Comparison of ENCODE assay signal across 8 mouse cellular contexts in genomic region chr8:116731976-116732683, GRCm38 (mm10). TPM values are rescaled to one million over a fixed set of nuclear protein-coding genes. Genes with fewer than 3 reads are reported as not detected.
A peak's percentile ranks its signal among the peaks of the same experiment; 100 is the strongest.
DNase-seq lines count a peak whose midpoint lies in the region; ATAC-seq lines count a peak whose summit lies in the region.

No protein-coding gene starts in this region.

- peaks cover 6% of the 10 kb centered on the region; the same call in 1 of the 2 replicates for H3K36me3 ChIP-seq in embryonic facial prominence, embryonic 13.5 days
- H3K36me3 ChIP-seq in hindbrain, embryonic 13.5 days, result peaks cover 9% of the 10 kb centered on the region
- H3K36me3 ChIP-seq in liver, embryonic 11.5 days (ENCODE audit: control insufficient read depth, insufficient read depth, low read length), result peaks cover 4% of the 10 kb centered on the region; the same call in 1 of the 2 replicates
- H3K36me3 ChIP-seq in midbrain, embryonic 15.5 days (replicated peaks), result peaks cover 4% of the 10 kb centered on the region; the same call in 1 of the 2 replicates

- 1% methylated on average over 39 of the region's 46 CpGs for WGBS in embryonic facial prominence, embryonic 13.5 days
- 3% methylated on average over 26 of the region's 46 CpGs for WGBS in hindbrain, embryonic 13.5 days
- WGBS in liver, embryonic 11.5 days, result 4% methylated on average over 23 of the region's 46 CpGs
- WGBS in midbrain, embryonic 15.5 days, result 2% methylated on average over 34 of the region's 46 CpGs

- ATAC-seq in embryonic facial prominence, embryonic 13.5 days (ENCODE audit: insufficient number of reproducible peaks, insufficient read depth, low FRiP score, low TSS enrichment, low read depth), result peak; percentile 71
- ATAC-seq in hindbrain, embryonic 13.5 days (ENCODE audit: low FRiP score), result peak; percentile 65
- ATAC-seq in liver, embryonic 11.5 days (replicated peaks; ENCODE audit: low FRiP score), result peak; percentile 58
- peak; percentile 80 for ATAC-seq in midbrain, embryonic 15.5 days (replicated peaks)

- peak overlapping the region; percentile 83 for H3K9ac ChIP-seq in embryonic facial prominence, embryonic 13.5 days
- H3K9ac ChIP-seq in hindbrain, embryonic 13.5 days, result peak overlapping the region; percentile 87
- H3K9ac ChIP-seq in liver, embryonic 11.5 days (ENCODE audit: low read depth, low read length), result peak overlapping the region; percentile 61
- peak overlapping the region; percentile 73 for H3K9ac ChIP-seq in midbrain, embryonic 15.5 days

- peak; percentile 7 for DNase-seq in kidney, adult 11 months
- DNase-seq in kidney, postnatal 14 days, result no peak
- peak; percentile 75 for DNase-seq in adrenal gland, postnatal 10 days
- no peak for DNase-seq in liver, embryonic 11.5 days (ENCODE audit: low spot score)
- DNase-seq in layer of hippocampus, postnatal 36 days, result no peak

- peaks cover 8% of the 10 kb centered on the region; the same call in 1 of the 2 replicates for H3K4me1 ChIP-seq in embryonic facial prominence, embryonic 13.5 days
- H3K4me1 ChIP-seq in hindbrain, embryonic 13.5 days (replicated peaks), result peaks cover 9% of the 10 kb centered on the region
- H3K4me1 ChIP-seq in liver, embryonic 11.5 days (replicated peaks; ENCODE audit: control insufficient read depth, insufficient read depth, low read length), result peaks cover 5% of the 10 kb centered on the region; the same call in 1 of the 2 replicates
- peaks cover 11% of the 10 kb centered on the region for H3K4me1 ChIP-seq in midbrain, embryonic 15.5 days

- peak overlapping the region; percentile 76 for H3K4me3 ChIP-seq in embryonic facial prominence, embryonic 13.5 days
- peak overlapping the region; percentile 74 for H3K4me3 ChIP-seq in hindbrain, embryonic 13.5 days
- H3K4me3 ChIP-seq in liver, embryonic 11.5 days (ENCODE audit: low read depth, low read length), result peak overlapping the region; percentile 62
- H3K4me3 ChIP-seq in midbrain, embryonic 15.5 days, result peak overlapping the region; percentile 83

- peak overlapping the region; percentile 91 for H3K27ac ChIP-seq in embryonic facial prominence, embryonic 13.5 days
- peak overlapping the region; percentile 93 for H3K27ac ChIP-seq in hindbrain, embryonic 13.5 days
- H3K27ac ChIP-seq in liver, embryonic 11.5 days (ENCODE audit: low read depth, low read length), result peak overlapping the region; percentile 5; the same call in 1 of the 2 replicates
- peak overlapping the region; percentile 86 for H3K27ac ChIP-seq in midbrain, embryonic 15.5 days

- H3K4me2 ChIP-seq in embryonic facial prominence, embryonic 13.5 days, result peak overlapping the region; percentile 79
- peak overlapping the region; percentile 80 for H3K4me2 ChIP-seq in hindbrain, embryonic 13.5 days
- peak overlapping the region; percentile 86 for H3K4me2 ChIP-seq in liver, embryonic 11.5 days
- peak overlapping the region; percentile 87 for H3K4me2 ChIP-seq in midbrain, embryonic 15.5 days

- H3K9me3 ChIP-seq in embryonic facial prominence, embryonic 13.5 days, result peaks cover 7% of the 10 kb centered on the region; the same call in 1 of the 2 replicates
- peaks cover 10% of the 10 kb centered on the region; the same call in 1 of the 2 replicates for H3K9me3 ChIP-seq in hindbrain, embryonic 13.5 days
- peaks cover 4% of the 10 kb centered on the region; the same call in 1 of the 2 replicates for H3K9me3 ChIP-seq in liver, embryonic 11.5 days (ENCODE audit: control insufficient read depth, low read length)
- H3K9me3 ChIP-seq in midbrain, embryonic 15.5 days, result peaks cover 5% of the 10 kb centered on the region; the same call in 1 of the 2 replicates

- H3K27me3 ChIP-seq in embryonic facial prominence, embryonic 13.5 days, result peaks cover 27% of the 10 kb centered on the region
- peaks cover 16% of the 10 kb centered on the region for H3K27me3 ChIP-seq in hindbrain, embryonic 13.5 days
- H3K27me3 ChIP-seq in liver, embryonic 11.5 days (replicated peaks; ENCODE audit: control insufficient read depth, insufficient read depth, low read length), result no peaks in the 10 kb centered on the region
- peaks cover 16% of the 10 kb centered on the region for H3K27me3 ChIP-seq in midbrain, embryonic 15.5 days (replicated peaks)

RNA-seq across cellular contexts. Expression of gene Cdyl2, which starts 0.7 kb away (rescaled TPM):
- total RNA-seq in adrenal gland, postnatal 10 days (2021), result 1 to 10 TPM; 7.8 to 7.9 TPM
- 9.1 and 10.3 TPM in 2 replicates for polyA plus RNA-seq in embryonic facial prominence, embryonic 13.5 days (2015; fragmentation: Nextera tagmentation; extraction: Ambion mirVana)
- 9.4 and 10.9 TPM in 2 replicates for polyA plus RNA-seq in hindbrain, embryonic 13.5 days (2015; fragmentation: Nextera tagmentation; extraction: Ambion mirVana)
- 6.3 and 7.9 TPM in 2 replicates for polyA plus RNA-seq in liver, embryonic 11.5 days (2014; fragmentation: Nextera tagmentation; extraction: Ambion mirVana)
- 11.5 and 12.8 TPM in 2 replicates for polyA plus RNA-seq in midbrain, embryonic 15.5 days (2015; fragmentation: Nextera tagmentation; extraction: Ambion mirVana)
- 1 to 10 TPM; 9.5 to 9.9 TPM for total RNA-seq in layer of hippocampus, postnatal 36 days (2021)

Comparison
In these comparisons a context has a peak if more than half of its experiments do, and no peak if none do; other contexts are left out.
1. DNase-seq: peak in kidney, adult 11 months (single experiment) and adrenal gland, postnatal 10 days (single experiment); none in kidney, postnatal 14 days (single experiment), liver, embryonic 11.5 days (single experiment) and layer of hippocampus, postnatal 36 days (0 of 2).
2. H3K27ac ChIP-seq: peak in every context shown above with its lines; median percentile 93 in hindbrain, embryonic 13.5 days; 91 in embryonic facial prominence, embryonic 13.5 days; 86 in midbrain, embryonic 15.5 days; 5 in liver, embryonic 11.5 days.
3. Peak in every context shown above with its lines, with median percentiles within 50 percentile points of each other: ATAC-seq, H3K4me2 ChIP-seq, H3K4me3 ChIP-seq and H3K9ac ChIP-seq.